Mouse (Mus musculus) liver, postnatal 0 days (tissue): Measurements from ENCODE around the gene Glipr1l3. TPM values are rescaled to one million over a fixed set of nuclear protein-coding genes. Genes with fewer than 3 reads are reported as not detected.
A peak's percentile ranks its signal among the peaks of the same experiment; 100 is the strongest.
"Not testable (repeated sequence)": the region's sequence is repeated elsewhere in the genome, so short reads cannot be mapped to it uniquely, and the experiment has no call there.

Experiments
- ATAC-seq: fragments of 200-750 bp; cut with Nextera tagmentation; 2 replicates; pipeline ENCODE4 v1.8.0; 2017; ENCODE audit warnings: mild to moderate bottlenecking, moderate library complexity
- DNase-seq: peaks from one replicate; pipeline ENCODE4 v3.0.0-alpha.2; 2016
- H3K27ac ChIP-seq: fragments of 300-500 bp; sonication (generic); 2 replicates; pipeline ENCODE4 v1.5.1; 2014; ENCODE audit warnings: antibody characterized with exemption, moderate library complexity, mild to moderate bottlenecking, low read depth
- H3K27me3 ChIP-seq: fragments of 300-500 bp; sonication (generic); 2 replicates; pipeline ENCODE4 v1.6.1; 2014; ENCODE audit warnings: low read length, control low read depth, mixed read lengths; ENCODE audit not compliant: insufficient read depth
- H3K36me3 ChIP-seq: fragments of 300-500 bp; sonication (generic); replicated peaks from 2 replicates; pipeline ENCODE4 v1.6.1; 2014; ENCODE audit warnings: mild to moderate bottlenecking, control low read depth, low read length, moderate library complexity, mixed read lengths; ENCODE audit not compliant: insufficient read depth
- H3K4me1 ChIP-seq: fragments of 300-500 bp; sonication (generic); 2 replicates; pipeline ENCODE4 v1.6.1; 2014; ENCODE audit warnings: antibody characterized with exemption, mild to moderate bottlenecking, control low read depth; ENCODE audit not compliant: insufficient read depth
- H3K4me2 ChIP-seq: fragments of 300-500 bp; sonication (generic); 2 replicates; pipeline ENCODE4 v1.6.1; 2014; ENCODE audit warnings: low read depth, mild to moderate bottlenecking, low read length, moderate library complexity, mixed read lengths
- H3K4me3 ChIP-seq: fragments of 300-500 bp; sonication (generic); 2 replicates; pipeline ENCODE4 v1.5.1; 2014; ENCODE audit warnings: low read depth, low read length
- H3K9ac ChIP-seq: fragments of 300-500 bp; sonication (generic); replicated peaks from 2 replicates; pipeline ENCODE4 v1.6.1; 2014; ENCODE audit warnings: mild to moderate bottlenecking, moderate library complexity
- H3K9me3 ChIP-seq: fragments of 300-500 bp; sonication (generic); 2 replicates; pipeline ENCODE4 v1.6.1; 2016; ENCODE audit warnings: mild to moderate bottlenecking, control low read depth, low read length, mixed read lengths
- CTCF ChIP-seq: sonication (generic); IDR thresholded peaks from 2 replicates; pipeline ENCODE4 v1.5.1; 2016; ENCODE audit warnings: antibody characterized with exemption, low read depth
- EP300 ChIP-seq: IDR thresholded peaks from 2 replicates; pipeline ENCODE4 v1.6.1; 2016; ENCODE audit warnings: antibody characterized with exemption, low read depth, mild to moderate bottlenecking
- WGBS: fragments of 180-500 bp; shearing (Covaris S2); extraction: QIAGEN DNeasy Blood & Tissue Kit; methylation state at CpG from one replicate; pipeline ENCODE4 v1.1.7; 2014; ENCODE audit not compliant: insufficient replicate concordance; 5-methylcytosine and 5-hydroxymethylcytosine counted together
- polyA plus RNA-seq: library from polyadenylated mRNA; unstranded; fragments of >200 nt; fragmentation: Nextera tagmentation; extraction: Ambion mirVana; gene quantifications from 2 replicates; pipeline ENCODE4 v1.2.1, GENCODE M21; 2015

Glipr1l3 gene
- not detected in 2 replicates for polyA plus RNA-seq

GRCm38 (mm10) chr10:112159882-112160560 lies at the start of gene Glipr1l3:
TSS of gene Glipr1l3 (minus strand) at chr10:112160327.
- not testable (repeated sequence) for H3K9ac ChIP-seq, H3K4me1 ChIP-seq, H3K4me2 ChIP-seq, H3K9me3 ChIP-seq, H3K27me3 ChIP-seq, H3K27ac ChIP-seq, H3K4me3 ChIP-seq, H3K36me3 ChIP-seq
- peak; percentile 81 for ATAC-seq
- 24% methylated on average over 15 of the region's 15 CpGs for WGBS
- peak; percentile 83 for TF ChIP-seq CTCF
- peak; percentile 79 for DNase-seq

DNA sequence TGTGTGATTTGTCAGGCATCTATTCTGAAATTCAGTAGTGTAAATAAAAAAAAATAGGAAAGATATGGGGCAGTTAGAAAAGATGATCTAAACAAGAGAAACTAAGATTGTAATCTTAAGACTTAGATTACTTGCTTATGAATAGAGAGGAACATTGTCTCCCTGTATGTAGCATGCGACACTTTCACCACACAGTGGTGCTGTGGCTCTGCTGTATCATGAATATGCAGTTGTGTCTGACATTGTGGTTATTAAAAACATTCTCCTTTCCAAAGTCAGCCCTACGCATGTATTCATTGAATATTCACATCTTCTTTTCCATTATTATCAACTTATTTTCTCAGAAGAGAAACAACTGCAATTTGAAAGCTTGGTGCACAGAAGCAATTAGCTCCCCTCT lies 43.3 kb upstream of the Glipr1l3 start:
- Histone ChIP-seq H3K4me1 (no peaks in the 10 kb centered on the region), H3K36me3 (no peaks in the 10 kb centered on the region), H3K4me2 (no peak overlapping the region), H3K27me3 (no peaks in the 10 kb centered on the region), H3K9me3 (no peaks in the 10 kb centered on the region), H3K4me3 (no peak overlapping the region), H3K27ac (no peak overlapping the region), H3K9ac (no peak overlapping the region)
- ATAC-seq (no peak), DNase-seq (no peak)
- 64% methylated on average over 2 of the region's 2 CpGs for WGBS
- TF ChIP-seq EP300 (no peak), CTCF (peak; percentile 52)

- not testable (repeated sequence) for H3K4me2 ChIP-seq, H3K4me3 ChIP-seq, H3K9ac ChIP-seq, H3K4me1 ChIP-seq, H3K9me3 ChIP-seq, H3K27me3 ChIP-seq, H3K27ac ChIP-seq, H3K36me3 ChIP-seq, DNase-seq, ATAC-seq
- 57% methylated on average over 2 of the region's 2 CpGs for WGBS
Observed at GRCm38 (mm10) chr10:112193919-112194318, 33.8 kb upstream of the Glipr1l3 start.

DNA sequence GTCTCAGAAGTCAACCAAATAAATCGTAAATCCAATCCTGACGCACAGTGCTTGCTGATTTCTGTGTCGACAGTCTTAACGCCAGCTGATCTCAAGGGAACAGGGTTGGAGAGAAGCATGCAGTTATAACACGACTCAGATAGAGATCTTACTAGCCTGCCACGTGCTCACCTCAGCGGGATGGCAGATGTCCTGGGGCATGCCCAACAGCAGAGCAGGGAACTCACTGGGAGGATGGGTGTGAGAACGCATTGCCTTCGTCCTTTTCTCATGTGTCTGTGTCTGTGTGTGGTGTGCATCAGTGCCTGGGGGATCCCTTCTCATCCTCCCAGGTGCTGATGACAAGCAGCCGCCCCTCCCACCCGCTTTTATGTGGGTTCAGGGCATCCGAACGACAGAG lies 16.9 kb upstream of the Glipr1l3 start:
- 45% methylated on average over 13 of the region's 13 CpGs for WGBS
- H3K9ac ChIP-seq, H3K4me1 ChIP-seq, H3K9me3 ChIP-seq, ATAC-seq, DNase-seq, H3K4me2 ChIP-seq, H3K27ac ChIP-seq, H3K27me3 ChIP-seq, H3K4me3 ChIP-seq, H3K36me3 ChIP-seq: not testable (repeated sequence)

- Histone ChIP-seq H3K36me3 (no peaks in the 10 kb centered on the region), H3K27me3 (no peaks in the 10 kb centered on the region), H3K4me2 (no peak within 1 kb of the TSS), H3K27ac (no peak within 1 kb of the TSS), H3K4me3 (no peak within 1 kb of the TSS), H3K4me1 (no peaks in the 10 kb centered on the region), H3K9ac (no peak within 1 kb of the TSS), H3K9me3 (no peaks in the 10 kb centered on the region)
- WGBS: 32% methylated on average over 4 of the region's 4 CpGs
- TF ChIP-seq EP300 (no peak), CTCF (no peak)
- DNase-seq (no peak), ATAC-seq (no peak)
Observed at GRCm38 (mm10) chr10:112163168-112163766, 3.1 kb upstream of the Glipr1l3 start, which contains the start of gene Caps2. TSS of gene Caps2 (plus strand) at chr10:112163621.

- H3K27me3 ChIP-seq: no peaks in the 10 kb centered on the region
- no peaks in the 10 kb centered on the region for H3K4me1 ChIP-seq
- DNase-seq (no peak), ATAC-seq (peak; percentile 67)
- no peak overlapping the region for H3K9ac ChIP-seq
- no peaks in the 10 kb centered on the region for H3K36me3 ChIP-seq
- H3K9me3 ChIP-seq: no peaks in the 10 kb centered on the region
- H3K4me2 ChIP-seq: no peak overlapping the region
- no peak overlapping the region for H3K27ac ChIP-seq
- no peak; the same call in 1 of the 2 replicates for TF ChIP-seq EP300
- TF ChIP-seq CTCF: no peak
- 26% methylated on average over 2 of the region's 2 CpGs for WGBS
- no peak overlapping the region for H3K4me3 ChIP-seq
Observed at GRCm38 (mm10) chr10:112139834-112140233, 20.3 kb downstream of the Glipr1l3 start.
